Mouse (Mus musculus) hindbrain, embryonic 10.5 days (tissue): ENCODE measurements around the gene Gm28557. TPM values are rescaled to one million over a fixed set of nuclear protein-coding genes. Genes with fewer than 3 reads are reported as not detected.
"Not testable (repeated sequence)": the region's sequence is repeated elsewhere in the genome, so short reads cannot be mapped to it uniquely, and the experiment has no call there.

ENCODE experiments used
- DNase-seq: peaks from one replicate; pipeline ENCODE4 v3.0.0-alpha.2; 2017; ENCODE audit warnings: low spot score
- H3K27ac ChIP-seq: fragments of 300-500 bp; sonication (generic); 2 replicates; pipeline ENCODE4 v1.5.1; 2016; ENCODE audit warnings: mild to moderate bottlenecking, moderate library complexity
- H3K27me3 ChIP-seq: fragments of 300-500 bp; sonication (generic); 2 replicates; pipeline ENCODE4 v1.6.1; 2016; ENCODE audit warnings: mild to moderate bottlenecking; ENCODE audit not compliant: poor library complexity, insufficient read depth, severe bottlenecking
- H3K36me3 ChIP-seq: fragments of 300-500 bp; sonication (generic); 2 replicates; pipeline ENCODE4 v1.6.1; 2016; ENCODE audit warnings: mild to moderate bottlenecking, moderate library complexity
- H3K4me1 ChIP-seq: fragments of 300-500 bp; sonication (generic); replicated peaks from 2 replicates; pipeline ENCODE4 v1.6.1; 2016; ENCODE audit warnings: mild to moderate bottlenecking
- H3K4me3 ChIP-seq: fragments of 300-500 bp; sonication (generic); 2 replicates; pipeline ENCODE4 v1.5.1; 2016; ENCODE audit warnings: mild to moderate bottlenecking, moderate library complexity
- H3K9me3 ChIP-seq: fragments of 300-500 bp; sonication (generic); 2 replicates; pipeline ENCODE4 v1.6.1; 2016; ENCODE audit warnings: mild to moderate bottlenecking, moderate library complexity
- WGBS: fragments of 180-500 bp; shearing (Covaris S2); methylation state at CpG from one replicate; pipeline ENCODE4 v1.1.7; 2016; 5-methylcytosine and 5-hydroxymethylcytosine counted together
- polyA plus RNA-seq: library from polyadenylated mRNA; unstranded; fragments of >200 nt; fragmentation: Nextera tagmentation; extraction: Ambion mirVana; gene quantifications from 2 replicates; pipeline ENCODE4 v1.2.1, GENCODE M21; 2016

The Gm28557 gene
- polyA plus RNA-seq = 2.3 and 2.8 TPM in 2 replicates

DNA sequence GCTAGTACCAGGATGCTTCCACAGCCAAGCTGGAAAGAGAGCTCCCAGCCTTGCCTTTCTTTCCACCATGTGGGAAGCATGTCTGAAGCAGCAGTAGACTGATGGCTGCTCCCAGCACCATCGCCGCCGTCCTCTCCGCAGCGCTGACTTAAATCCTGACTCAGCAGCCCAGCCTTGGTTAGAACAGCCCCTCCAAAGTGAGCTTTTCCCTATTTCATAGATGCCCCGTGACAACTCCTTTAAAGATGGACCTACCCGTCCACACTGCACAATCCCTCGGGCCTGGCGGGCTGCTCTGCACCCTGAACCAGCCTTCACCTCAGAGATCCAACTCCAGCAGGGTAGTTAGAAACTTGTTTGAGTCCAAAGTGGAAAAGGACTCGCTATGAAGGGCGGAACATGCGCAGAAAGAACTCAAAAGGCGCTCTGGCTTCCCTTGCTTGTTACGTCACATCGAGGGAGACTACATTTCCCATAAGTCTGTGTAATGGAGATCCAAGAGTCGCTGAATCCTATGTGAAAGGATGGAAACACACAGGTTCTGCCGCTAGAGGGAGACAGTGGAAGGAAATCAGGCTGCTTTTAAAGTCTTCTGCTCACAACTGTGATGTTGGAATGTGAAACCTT lies at the start of gene Gm28557:
Gene Gm28557, minus strand, starts transcription at position 411 of the 627 bp plus-strand sequence.
- Histone ChIP-seq H3K4me1 (peaks cover 7% of the 10 kb centered on the region), H3K27ac (peak within 1 kb of the TSS; percentile 86), H3K4me3 (peak within 1 kb of the TSS; percentile 74), H3K36me3 (peaks cover 11% of the 10 kb centered on the region), H3K27me3 (no peaks in the 10 kb centered on the region), H3K9me3 (peaks cover 8% of the 10 kb centered on the region; the same call in 1 of the 2 replicates)
- peak; percentile 86 for DNase-seq
- 0% methylated on average over 17 of the region's 17 CpGs for WGBS

DNA sequence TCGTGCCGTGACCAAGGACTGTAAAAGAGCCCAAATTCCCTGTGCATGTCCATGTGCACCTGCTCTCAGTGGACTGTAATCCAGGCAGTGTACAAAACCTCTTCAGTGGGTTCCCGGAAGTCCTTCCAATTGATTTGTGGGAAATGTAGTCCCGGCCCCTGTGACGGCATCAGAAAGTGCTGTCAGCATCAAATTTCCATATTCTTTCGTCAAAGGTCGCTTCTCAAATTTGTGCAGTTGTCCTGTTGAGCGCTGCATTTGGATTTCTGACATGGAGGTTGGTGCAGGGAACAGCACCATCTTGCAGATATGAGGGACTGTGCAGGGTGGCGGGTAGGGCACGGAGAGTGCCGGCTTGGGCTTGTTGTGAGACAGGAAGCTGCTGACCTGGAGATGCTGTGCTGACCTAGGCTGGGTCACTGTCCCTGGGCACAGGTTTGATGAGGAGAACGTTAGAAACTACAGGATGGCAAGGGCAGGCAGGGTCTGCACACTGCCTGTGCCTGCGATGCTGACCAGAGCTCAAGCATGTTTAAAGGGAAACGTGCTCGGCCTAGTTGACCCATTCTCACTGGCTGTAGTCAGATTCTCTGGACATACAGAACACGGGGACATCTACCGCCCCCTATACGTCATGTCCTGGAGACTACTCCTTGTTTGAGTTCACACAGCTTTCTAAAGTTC lies 19.8 kb upstream of the Gm28557 start:
- WGBS = 2% methylated on average over 18 of the region's 18 CpGs
- Histone ChIP-seq H3K4me3 (peak overlapping the region; percentile 74), H3K9me3 (no peaks in the 10 kb centered on the region), H3K27ac (peak overlapping the region; percentile 86), H3K36me3 (no peaks in the 10 kb centered on the region), H3K4me1 (peaks cover 8% of the 10 kb centered on the region; the same call in 1 of the 2 replicates), H3K27me3 (no peaks in the 10 kb centered on the region)
- peak; percentile 83 for DNase-seq

- not testable (repeated sequence) for H3K27ac ChIP-seq, H3K27me3 ChIP-seq, H3K36me3 ChIP-seq, DNase-seq, H3K9me3 ChIP-seq, H3K4me1 ChIP-seq
- peak overlapping the region; percentile 74; the same call in 1 of the 2 replicates for H3K4me3 ChIP-seq
- whole genome bisulfite sequencing = 77% methylated on average over 10 of the region's 10 CpGs
Measured at GRCm38 (mm10) chr13:67127507-67127906, 19.1 kb upstream of the Gm28557 start.

GRCm38 (mm10) chr13:67124460-67124859 lies 16.1 kb upstream of the Gm28557 start:
- WGBS = 87% methylated on average over 1 of the region's 1 CpGs
- Histone ChIP-seq H3K36me3 (no peaks in the 10 kb centered on the region), H3K4me3 (no peak overlapping the region), H3K9me3 (no peaks in the 10 kb centered on the region), H3K27me3 (no peaks in the 10 kb centered on the region), H3K27ac (no peak overlapping the region), H3K4me1 (peaks cover 8% of the 10 kb centered on the region; the same call in 1 of the 2 replicates)
- no peak for DNase-seq

- H3K9me3 ChIP-seq, H3K36me3 ChIP-seq, H3K4me1 ChIP-seq, H3K27me3 ChIP-seq, H3K27ac ChIP-seq, DNase-seq, H3K4me3 ChIP-seq: not testable (repeated sequence)
Measured at GRCm38 (mm10) chr13:67121360-67121759, 13.0 kb upstream of the Gm28557 start, which contains the start of gene Zfp759. Gene Zfp759 (plus strand): TSS chr13:67121660.

DNA sequence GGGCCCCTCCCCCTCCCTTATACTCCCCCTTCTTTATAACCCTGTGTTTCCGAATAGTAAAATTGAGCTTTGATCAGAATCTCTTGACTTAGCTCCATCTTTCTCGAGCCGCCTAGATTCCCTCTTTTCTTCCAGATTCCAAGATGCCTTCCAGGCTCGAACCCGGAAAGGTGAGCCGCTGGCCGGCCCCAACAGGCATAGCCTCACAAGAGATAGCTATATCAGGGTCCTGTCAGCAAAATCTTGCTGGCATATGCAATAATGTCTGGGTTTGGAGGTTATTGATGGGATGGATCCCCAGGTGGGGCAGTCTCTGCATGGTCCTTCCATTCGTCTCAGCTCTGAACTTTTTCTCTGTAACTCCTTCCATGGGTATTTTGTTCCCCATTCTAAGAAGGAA lies 7.8 kb upstream of the Gm28557 start, which contains the start of gene Rslcan18:
Gene Rslcan18, minus strand, starts transcription at position 101 of the 400 bp plus-strand sequence.
- H3K36me3 ChIP-seq, H3K4me1 ChIP-seq, H3K4me3 ChIP-seq, H3K27ac ChIP-seq, H3K27me3 ChIP-seq, DNase-seq, H3K9me3 ChIP-seq: not testable (repeated sequence)
- WGBS = 87% methylated on average over 8 of the region's 8 CpGs

- Histone ChIP-seq H3K36me3 (no peaks in the 10 kb centered on the region), H3K27ac (no peak overlapping the region), H3K4me1 (no peaks in the 10 kb centered on the region), H3K9me3 (no peaks in the 10 kb centered on the region), H3K4me3 (no peak overlapping the region), H3K27me3 (no peaks in the 10 kb centered on the region)
- no peak for DNase-seq
- 90% methylated on average over 2 of the region's 2 CpGs for WGBS
Measured at GRCm38 (mm10) chr13:67113287-67113686, 4.9 kb upstream of the Gm28557 start.

GRCm38 (mm10) chr13:67112096-67112495 lies 3.7 kb upstream of the Gm28557 start:
- no peak overlapping the region for H3K4me3 ChIP-seq
- no peak overlapping the region for H3K27ac ChIP-seq
- no peaks in the 10 kb centered on the region for H3K27me3 ChIP-seq
- no peak for DNase-seq
- WGBS = 84% methylated on average over 12 of the region's 12 CpGs
- H3K36me3 ChIP-seq = no peaks in the 10 kb centered on the region
- H3K9me3 ChIP-seq = no peaks in the 10 kb centered on the region
- peaks cover 7% of the 10 kb centered on the region for H3K4me1 ChIP-seq

GRCm38 (mm10) chr13:67108821-67109206 lies 410 bp upstream of the Gm28557 start:
- Histone ChIP-seq H3K27me3 (no peaks in the 10 kb centered on the region), H3K4me3 (peak overlapping the region; percentile 74), H3K36me3 (peaks cover 11% of the 10 kb centered on the region), H3K9me3 (peaks cover 8% of the 10 kb centered on the region; the same call in 1 of the 2 replicates), H3K4me1 (peaks cover 7% of the 10 kb centered on the region), H3K27ac (0 out of 2 replicates have a peak overlapping the region, but pooled peaks have one; percentile 86)
- WGBS = 8% methylated on average over 9 of the region's 9 CpGs
- peak; percentile 54 for DNase-seq

- no peak for DNase-seq
- peaks cover 8% of the 10 kb centered on the region; the same call in 1 of the 2 replicates for H3K9me3 ChIP-seq
- H3K4me1 ChIP-seq = peaks cover 7% of the 10 kb centered on the region
- peak overlapping the region; percentile 86 for H3K27ac ChIP-seq
- peak overlapping the region; percentile 74 for H3K4me3 ChIP-seq
- H3K36me3 ChIP-seq = peaks cover 11% of the 10 kb centered on the region
- WGBS = 70% methylated on average over 9 of the region's 9 CpGs
- no peaks in the 10 kb centered on the region for H3K27me3 ChIP-seq
Measured at GRCm38 (mm10) chr13:67107681-67108080, 723 bp downstream of the Gm28557 start.

DNA sequence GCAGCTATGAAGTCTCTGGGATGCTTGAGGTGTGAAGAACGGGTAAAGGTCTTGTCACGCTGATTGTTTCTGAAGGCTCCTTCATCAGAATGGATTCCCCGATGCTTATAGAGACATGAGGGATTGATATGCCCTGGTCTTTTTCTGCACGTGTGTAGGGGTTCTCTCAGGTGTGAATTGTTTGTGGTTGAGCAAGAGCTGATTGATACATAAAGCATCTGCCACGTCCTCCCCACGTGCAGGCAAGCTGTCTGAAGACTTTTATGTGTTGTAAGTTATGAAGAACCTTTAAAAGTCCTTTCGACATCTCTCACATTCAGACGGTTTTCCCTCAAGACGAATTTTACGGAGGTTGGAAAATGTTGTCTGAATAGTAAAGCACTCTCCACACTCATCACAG lies 10.5 kb downstream of the Gm28557 start, which contains the start of gene Zfp708:
Gene Zfp708, minus strand, starts transcription at position 101 of the 400 bp plus-strand sequence.
- H3K36me3 ChIP-seq = peaks cover 9% of the 10 kb centered on the region; the same call in 1 of the 2 replicates
- H3K9me3 ChIP-seq = no peaks in the 10 kb centered on the region
- WGBS = 91% methylated on average over 10 of the region's 10 CpGs

DNA sequence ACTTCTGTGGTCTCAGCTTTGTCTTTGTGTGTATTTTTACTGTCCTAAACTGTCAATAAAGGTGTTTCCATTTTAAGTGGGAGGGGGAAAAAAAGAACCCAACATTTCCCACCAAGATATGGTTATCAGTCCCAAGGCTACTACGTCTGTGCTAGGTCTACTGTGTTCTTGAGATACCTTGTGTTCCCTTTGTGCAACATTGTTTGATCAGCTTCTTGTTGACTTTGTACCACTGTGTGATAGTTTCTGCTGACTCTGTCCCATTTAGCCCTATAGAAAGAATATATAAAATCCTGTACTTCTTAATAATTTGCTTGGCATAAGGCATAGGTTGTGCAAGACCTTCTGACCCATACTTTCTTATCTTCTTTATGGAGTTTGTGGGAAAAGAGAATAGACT lies 18.2 kb downstream of the Gm28557 start:
- Histone ChIP-seq H3K4me3 (no peak overlapping the region), H3K27ac (no peak overlapping the region), H3K27me3 (no peaks in the 10 kb centered on the region), H3K9me3 (no peaks in the 10 kb centered on the region), H3K4me1 (no peaks in the 10 kb centered on the region), H3K36me3 (0 out of 2 replicates have a peak, but pooled peaks cover 7% of the 10 kb centered on the region)
- DNase-seq = no peak
- 82% methylated on average over 1 of the region's 1 CpGs for WGBS

More for the DNA sequence above, 10.5 kb downstream of the Gm28557 start, which contains the start of gene Zfp708:
- no peak for DNase-seq
- H3K4me1 ChIP-seq = no peaks in the 10 kb centered on the region
- no peaks in the 10 kb centered on the region for H3K27me3 ChIP-seq
- H3K4me3 ChIP-seq = no peak within 1 kb of the TSS
- H3K27ac ChIP-seq = no peak within 1 kb of the TSS

DNA sequence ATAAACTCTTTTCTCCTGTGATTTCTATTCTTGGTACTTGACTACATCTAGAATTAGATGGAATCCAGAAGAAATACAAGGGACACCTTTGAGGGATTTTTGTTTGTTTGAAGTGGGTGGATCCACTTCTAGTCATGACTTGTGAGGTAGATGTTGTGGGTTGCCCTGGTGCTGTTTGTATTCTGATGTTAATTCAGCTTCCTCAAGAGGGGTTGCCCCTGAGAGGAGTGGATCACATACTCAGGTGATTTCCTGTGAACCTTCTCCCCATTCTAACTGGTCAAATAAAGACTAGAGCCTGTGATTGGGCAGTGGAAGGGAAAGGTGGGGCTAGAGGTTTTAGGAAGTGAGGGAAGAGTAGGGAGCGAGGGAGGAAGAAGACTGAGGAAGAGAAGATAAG lies 26.5 kb downstream of the Gm28557 start:
- no peak for DNase-seq
- peak overlapping the region; percentile 78 for H3K4me3 ChIP-seq
- 0 out of 2 replicates have a peak overlapping the region, but pooled peaks have one; percentile 93 for H3K27ac ChIP-seq
- H3K27me3 ChIP-seq = no peaks in the 10 kb centered on the region
- 77% methylated on average over 1 of the region's 1 CpGs for WGBS
- H3K4me1 ChIP-seq = peaks cover 9% of the 10 kb centered on the region; the same call in 1 of the 2 replicates
- H3K36me3 ChIP-seq = peaks cover 23% of the 10 kb centered on the region
- peaks cover 12% of the 10 kb centered on the region; the same call in 1 of the 2 replicates for H3K9me3 ChIP-seq
